Mouse (Mus musculus) cerebellum, adult 11 months (tissue): ENCODE measurements around the gene Ppip5k2.
"Not testable (repeated sequence)": the region's sequence is repeated elsewhere in the genome, so short reads cannot be mapped to it uniquely, and the experiment has no call there.

Source experiments
- DNase-seq: peaks from one replicate; pipeline ENCODE4 v3.0.0; 2022

The Ppip5k2 gene

DNA sequence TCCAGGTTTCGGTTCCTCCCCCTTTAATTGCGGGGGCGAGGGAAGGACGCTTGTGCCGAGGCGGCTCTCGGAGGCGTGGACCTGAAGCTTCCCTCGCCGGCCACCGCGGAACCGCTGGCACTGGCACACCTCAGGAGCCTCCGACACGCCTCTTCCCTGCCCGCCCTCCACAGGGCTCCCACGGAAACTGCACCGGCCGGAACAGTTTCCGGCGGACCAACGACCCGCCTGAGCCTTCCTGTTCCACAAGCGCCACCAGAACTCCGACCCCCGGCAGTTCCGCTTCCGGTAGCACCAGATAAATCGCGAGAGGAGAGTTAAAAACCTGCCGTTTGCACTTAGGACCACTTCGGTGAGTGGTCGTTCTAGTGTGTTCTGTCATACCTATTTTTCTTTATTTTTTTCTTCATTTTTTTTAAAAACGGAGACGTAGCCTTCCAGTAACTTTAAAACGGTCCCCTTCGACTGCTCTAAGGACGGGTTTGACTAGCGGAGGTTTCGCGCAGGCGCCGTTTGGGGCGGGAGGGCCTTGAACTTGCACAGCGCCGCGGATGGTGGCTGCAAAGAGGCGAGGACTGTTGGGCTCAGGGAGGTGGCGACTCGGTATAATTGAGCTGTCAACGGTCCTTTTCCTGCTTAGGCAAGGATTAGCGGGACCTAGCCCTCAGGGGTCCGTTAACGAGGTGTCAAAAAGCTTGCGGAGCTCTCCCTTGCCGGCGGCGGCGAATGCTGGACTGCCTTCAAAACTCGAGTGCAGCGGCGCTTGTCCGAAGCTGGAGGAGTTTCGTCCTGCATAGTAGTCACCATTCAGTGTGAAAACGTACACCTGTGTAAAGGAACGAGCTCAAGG, at the start of gene Ppip5k2, which contains the start of gene Gin1:
Gene Ppip5k2, minus strand, starts transcription at position 508 of the 850 bp plus-strand sequence.
Gene Gin1, plus strand, starts transcription at position 269 of the 850 bp plus-strand sequence.
- DNase-seq = peak; percentile 94

DNA sequence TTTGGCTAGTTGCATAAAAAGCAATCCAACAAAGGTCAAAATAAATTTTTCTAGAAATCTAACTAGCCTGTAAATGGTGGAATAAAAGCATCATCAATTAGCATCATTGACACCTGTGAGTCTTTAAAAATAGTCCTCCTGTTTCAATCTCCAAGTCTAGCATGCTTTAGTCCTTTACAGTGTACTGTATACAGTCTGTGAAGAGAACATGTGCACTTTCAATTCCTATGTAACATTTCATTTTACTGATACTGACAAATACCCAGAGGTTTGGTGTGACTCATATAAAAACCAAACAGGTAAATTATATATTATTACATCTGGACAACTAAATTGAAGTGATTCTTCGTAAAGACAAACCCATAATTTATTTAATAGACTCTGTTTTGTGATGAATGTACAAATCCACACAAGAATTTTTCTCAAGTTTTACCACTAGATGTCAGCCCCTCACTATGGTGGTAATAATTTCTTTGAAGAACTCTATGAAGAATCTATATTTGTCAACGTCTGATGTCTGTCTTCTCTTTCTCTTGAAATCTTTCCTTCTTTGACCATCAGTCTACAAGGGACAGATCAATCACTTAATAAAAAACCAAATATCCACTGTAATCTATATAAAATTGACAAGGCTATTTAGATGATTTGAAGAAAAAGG, 39.2 kb upstream of the Ppip5k2 start:
- no peak for DNase-seq

DNA sequence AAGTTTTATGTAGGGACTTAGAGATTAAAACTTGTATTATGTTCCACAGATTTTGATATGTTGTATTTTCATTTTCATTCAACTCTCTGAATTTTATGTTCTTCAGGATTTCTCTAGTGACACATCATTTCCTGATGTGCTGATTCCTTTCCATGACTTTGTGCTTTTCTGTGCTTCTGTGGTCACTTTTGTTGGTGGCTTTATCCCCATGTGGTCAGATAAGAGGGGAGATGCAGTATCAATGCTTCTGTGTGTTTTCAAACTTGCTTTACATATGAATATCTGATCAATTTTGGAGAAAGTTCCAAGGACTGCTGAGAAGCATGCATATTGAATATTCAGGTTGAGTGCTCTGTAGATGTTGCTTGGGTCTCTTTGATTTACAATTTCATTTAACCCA, 34.3 kb upstream of the Ppip5k2 start:
- DNase-seq = no peak

DNA sequence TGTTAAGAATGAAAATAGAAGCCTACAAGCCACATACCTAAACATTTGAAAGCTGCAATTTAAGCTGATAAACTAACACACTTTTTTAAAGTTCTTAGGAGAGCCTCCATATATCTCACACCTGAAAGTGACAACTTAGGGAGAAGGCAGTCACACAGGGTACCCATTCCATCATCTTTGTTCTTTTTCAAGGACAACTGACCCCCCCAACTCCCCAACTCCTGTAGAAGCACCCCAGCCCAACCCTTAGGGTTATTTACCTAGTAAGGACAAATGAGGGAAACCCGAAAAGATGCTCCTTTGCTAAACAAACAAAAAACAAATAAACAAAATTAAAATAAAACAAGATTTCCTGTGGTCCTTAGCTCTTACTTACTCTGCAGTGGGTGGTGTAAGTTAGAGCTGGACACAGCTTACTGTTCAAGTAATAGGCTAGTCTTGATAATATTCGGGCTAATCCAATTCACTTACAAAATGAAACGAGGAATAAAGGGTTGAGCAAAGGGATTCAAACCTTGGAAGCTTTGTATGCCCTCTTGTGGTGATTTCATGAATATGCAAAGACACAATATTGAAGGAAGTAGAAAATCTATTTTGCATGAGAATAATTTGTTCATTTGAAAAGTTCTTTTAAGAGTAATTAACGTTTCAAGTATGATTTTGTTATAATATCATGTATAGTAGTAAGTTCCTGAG, 32.1 kb upstream of the Ppip5k2 start:
- DNase-seq = no peak

DNA sequence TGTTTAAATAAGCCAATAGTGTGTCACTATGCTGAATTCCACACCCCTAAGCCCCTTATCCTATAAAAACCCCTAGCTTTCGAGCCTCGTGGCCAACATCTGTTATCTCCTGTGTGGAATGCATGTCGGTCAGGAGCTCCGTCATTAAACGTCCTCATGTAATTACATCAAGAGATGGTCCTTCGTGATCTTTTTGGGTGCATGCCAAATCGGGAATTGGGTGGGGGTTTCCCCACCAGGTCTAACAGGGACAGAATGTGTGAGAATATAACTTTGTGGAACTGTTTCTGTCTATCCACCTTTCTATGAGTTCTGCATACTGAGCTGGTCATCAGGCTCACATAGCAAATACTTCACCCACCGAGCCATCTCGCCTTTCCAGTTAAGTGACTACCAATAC, 25.7 kb upstream of the Ppip5k2 start:
- no peak for DNase-seq

DNA sequence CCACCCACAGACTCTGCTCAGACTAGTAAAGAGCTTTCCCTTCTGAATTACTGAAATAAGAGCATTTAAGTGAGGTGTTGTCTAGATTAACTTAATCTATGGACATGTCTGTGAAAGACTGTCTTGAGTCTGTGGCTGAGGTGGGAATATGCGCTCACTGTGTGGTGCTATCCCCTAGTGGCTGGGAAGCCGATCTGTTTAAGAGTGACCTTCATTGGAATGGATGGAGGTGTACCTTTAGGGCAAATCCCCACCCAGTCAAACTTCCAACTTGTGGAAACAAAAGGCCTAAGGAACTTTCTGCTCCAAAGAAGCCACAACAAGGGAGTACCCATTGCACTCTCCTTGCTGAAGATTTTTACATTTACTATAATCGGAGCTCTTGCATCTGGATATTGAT, 23.9 kb upstream of the Ppip5k2 start:
- no peak for DNase-seq

DNA sequence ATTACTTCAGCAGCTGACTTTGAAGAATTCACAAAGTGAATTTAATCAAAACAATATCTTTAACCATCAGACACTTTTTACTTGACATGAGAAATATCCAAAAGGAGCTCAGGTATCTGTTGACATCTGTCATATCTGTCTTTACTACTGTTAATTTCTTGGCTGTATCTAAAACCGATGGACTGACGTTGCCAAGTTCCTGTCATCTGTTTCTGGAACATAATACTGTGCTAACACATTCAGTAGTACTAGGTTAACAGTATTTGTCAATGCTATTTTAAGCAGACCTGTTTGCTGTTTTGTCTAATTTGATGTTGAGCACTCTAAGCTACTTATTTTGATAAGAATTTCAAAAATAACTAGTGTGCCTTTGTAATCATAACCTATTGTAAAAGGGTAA, 18.3 kb upstream of the Ppip5k2 start:
- DNase-seq = no peak

DNA sequence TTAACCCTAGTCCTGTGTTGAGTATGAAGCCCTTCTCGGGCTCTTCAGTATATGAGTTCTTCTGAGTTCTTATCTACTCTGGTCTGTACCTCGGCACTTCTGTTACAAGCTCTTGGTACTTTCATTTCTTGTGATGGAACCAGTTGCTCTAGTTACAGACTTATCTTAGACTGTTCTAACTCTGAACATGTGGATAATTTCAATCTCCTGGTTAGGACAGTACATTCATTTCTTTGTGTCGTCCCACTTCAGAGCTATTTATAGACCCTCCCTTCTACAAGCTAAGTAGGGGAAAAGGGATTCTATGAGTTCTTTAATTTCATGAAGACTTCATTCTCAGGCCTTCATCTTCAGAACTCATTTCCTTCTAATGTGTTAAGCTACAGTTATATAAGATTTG, 17.5 kb upstream of the Ppip5k2 start:
- DNase-seq = no peak

DNA sequence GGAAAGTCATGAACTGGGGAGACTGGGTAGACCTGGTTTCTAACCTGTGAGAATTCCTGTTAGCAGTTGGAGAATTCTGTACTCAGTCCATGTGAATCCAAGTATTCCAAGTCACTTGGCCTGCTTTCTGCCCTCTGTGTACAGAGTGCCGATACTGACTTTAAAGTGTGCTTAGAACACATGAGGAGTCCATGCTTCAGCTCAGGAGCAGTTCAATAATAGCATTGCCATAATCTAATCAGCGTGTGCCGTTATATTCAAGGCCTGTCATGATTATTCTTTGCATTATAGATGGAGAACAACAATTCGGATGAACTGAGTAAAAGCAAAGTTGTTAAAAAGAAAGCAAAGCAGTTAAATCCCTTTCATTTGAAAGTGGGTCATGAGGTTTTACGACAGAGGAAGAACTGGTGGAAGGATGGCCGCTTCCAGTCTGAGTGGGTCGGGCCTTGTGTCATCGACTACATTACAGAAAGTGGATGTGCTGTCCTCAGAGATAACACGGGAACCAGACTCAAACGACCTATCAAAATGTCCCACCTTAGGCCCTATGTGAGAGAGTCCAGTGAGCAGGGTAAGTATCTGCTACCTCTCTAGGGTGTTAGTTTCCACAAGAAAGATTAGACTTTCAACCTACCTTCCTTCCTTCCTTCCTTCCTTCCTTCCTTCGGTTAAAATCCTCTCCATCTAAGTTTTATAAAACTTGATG, 15.6 kb upstream of the Ppip5k2 start:
- DNase-seq = no peak

DNA sequence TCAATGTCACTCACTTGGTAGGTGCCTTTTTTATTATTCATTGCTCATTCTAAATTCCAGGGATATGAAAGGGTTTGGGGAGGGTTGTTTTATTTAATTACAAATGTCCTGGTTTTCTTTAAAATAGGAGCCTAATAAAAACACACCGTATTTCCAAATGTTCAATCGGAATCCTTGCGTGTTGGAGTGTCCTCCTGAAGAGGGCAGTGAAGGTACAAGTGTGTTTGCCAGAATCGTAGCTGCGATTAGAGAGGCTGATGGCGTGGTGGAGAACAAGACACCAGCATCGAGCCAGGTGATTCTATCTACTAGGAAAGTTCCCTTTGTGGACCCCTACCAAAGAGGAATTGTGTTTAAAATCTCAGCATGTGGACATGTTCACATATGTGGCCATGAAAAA, 14.7 kb upstream of the Ppip5k2 start:
- no peak for DNase-seq

DNA sequence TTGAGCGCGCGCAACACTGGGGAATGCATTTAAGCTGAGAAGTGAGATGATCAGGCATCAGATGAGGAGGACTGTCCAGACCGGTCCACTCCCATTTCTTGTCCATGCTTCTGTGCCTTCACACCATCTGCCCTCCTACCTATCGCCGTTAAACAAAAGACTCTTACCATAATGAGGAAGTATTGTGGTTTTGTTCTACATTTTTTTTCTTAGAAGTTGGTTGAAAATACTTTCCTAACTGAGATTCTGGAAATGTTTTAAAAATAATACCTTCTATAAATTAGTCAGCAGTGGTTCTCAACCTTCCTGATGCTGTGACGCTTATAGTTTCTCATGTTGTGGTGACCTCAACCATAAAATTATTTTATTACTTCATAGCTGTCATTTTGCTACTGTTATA, 11.5 kb upstream of the Ppip5k2 start:
- no peak for DNase-seq

DNA sequence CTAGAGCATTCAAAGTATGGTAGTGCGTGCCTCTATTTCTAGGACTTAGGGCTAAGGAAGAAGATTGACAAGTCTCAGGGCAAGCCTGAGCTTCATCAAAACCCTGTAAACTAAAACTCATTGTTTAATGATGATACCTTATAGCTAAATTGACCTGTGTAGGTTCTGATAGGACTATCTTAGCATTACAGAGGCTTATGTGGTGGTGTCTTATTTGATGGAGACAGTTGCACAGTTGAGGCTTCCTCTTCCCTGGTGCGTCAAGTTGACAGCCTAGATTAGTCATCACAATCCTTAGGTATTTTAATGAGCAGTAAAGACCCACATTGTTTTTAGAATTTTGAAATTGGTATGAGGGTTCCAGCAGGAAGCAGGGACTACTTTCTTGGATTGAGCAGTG, 3.8 kb upstream of the Ppip5k2 start:
- DNase-seq = no peak

DNA sequence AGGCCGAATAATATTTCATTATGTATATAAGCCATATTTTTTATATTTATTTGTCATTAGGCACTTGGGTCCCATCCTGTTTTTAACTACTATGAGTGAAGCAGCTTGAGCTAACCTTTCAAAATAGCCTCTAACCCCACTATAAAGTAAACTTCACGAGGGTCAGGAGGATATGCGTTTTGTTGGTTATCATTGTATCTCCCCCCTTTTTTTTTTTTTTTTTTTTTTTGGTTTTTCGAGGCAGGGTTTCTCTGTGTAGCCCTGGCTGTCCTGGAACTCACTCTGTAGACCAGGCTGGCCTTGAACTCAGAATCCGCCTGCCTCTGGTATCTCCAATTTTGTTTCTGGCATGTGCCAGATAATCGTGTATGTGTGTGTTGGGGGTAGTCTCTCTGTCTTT, 3.2 kb upstream of the Ppip5k2 start:
- no peak for DNase-seq

DNA sequence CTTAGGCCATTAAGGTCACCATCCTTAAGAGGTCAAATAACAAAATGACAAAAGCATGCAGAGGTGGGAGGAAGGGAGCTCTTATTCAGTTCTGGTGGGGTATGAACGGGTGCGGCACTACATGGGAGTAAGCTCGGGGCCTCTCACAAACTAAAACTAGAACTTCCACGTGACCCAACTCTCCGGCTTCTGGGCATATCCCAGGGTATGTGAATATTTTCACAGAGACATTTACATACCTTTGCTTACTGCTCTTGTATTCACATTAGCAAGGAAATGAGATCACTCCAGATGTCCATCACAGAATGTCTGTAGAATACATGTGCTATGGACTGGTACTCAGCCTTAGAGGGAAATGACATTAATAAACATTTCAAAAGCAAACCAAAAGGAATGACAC, 1.5 kb upstream of the Ppip5k2 start:
- DNase-seq = no peak

DNA sequence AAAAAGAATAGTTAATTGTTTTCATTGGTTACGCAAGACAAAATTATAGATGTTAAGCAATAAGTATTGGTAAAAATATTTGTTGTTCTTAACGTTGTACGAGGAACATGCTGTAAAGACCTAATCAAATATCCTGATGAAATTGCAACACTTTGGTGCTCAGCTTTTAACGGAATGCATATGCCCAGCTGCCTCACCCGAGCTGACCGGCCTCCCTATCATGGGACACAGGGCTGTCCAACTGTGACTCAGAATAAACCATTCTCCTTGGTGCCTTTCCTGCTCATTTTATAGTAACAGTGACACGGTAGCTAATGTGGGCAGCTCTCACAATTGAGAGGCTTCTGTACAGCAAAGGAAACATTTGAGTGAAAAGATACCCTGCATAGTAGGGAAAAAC, 907 bp upstream of the Ppip5k2 start:
- DNase-seq = no peak

DNA sequence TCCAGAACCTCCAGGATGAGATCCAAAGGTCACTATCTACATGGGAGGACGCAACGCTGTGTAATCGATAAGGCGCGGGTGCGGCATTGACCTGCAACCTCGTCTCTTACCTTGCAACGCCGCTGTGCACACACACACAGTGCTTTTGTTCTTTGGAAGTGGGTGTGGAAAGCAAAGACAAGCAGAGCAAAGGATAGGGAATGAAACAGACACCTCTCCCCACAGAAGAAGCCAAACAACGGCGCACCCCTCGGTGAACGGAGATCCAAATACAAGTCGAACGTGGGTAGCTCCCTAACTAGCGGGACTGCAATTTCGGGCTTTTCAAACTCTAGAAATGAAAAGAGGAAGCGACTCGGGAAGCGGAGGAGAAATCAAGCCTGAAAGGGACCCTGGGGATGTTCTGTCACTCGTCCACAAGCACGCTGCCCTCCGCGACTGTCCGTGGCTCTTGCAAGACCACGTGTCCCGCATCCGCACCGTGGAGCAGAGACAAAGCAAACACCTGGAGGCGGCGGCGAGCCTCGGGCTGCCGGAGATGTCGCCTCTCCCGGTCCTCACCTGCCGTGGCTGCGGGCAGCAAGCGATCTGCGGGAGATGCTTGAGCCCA, 812 bp downstream of the Ppip5k2 start:
- DNase-seq = peak; percentile 29

DNA sequence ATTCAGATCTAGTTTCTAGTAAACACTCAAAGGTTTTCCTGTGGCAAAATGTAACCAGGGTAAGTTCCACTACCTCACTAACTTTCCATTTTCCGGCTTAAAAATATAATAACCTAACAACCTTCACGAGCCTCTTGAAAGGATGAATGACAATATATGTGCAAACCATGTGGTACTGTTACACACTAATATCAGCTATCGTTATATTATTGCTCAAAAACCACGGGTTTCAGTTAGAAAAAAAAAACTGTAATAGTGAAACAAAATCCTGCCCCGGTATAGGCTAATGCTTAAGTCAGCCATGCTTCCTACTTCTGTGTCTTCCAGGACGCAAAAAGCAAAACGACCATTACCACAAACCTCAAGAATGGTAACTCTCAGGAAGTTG, 1.3 kb downstream of the Ppip5k2 start:
- no peak for DNase-seq

DNA sequence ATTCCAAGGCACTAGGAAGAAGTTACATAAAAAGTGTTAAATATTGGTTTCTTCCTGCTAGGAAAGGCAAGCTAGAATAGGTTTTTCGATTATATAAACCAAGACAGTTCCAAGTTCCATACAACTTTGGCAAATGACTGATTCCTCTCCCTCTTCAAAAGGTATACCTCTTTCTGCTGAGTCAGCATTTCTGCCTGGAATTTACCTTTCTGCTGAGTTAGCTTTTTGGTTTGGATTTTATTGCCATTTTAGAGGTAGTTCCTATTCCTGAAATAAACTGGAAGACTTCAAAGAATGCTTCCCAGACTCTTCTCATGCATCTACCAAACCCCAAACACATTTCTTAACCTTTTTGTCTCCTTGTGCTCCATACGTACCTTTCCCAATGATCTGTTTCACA, 2.1 kb downstream of the Ppip5k2 start:
- no peak for DNase-seq

DNA sequence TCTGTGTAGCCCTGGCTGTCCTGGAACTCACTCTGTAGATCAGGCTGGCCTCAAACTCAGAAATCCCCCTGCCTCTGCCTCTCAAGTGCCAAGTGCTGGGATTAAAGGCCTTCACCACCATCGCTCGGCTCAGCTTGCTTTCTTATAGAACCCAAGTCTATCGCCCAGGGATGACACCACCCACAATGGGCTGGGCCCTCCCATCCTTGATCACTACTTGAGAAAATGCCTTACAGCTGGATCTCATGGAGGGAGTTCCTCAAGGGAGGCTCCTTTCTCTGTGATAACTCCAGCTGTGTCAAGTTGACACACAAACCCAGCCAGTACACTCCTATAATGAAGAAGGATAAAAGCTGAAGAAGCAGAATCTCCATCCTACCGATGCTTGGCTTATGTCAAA, 4.5 kb downstream of the Ppip5k2 start:
- not testable (repeated sequence) for DNase-seq

DNA sequence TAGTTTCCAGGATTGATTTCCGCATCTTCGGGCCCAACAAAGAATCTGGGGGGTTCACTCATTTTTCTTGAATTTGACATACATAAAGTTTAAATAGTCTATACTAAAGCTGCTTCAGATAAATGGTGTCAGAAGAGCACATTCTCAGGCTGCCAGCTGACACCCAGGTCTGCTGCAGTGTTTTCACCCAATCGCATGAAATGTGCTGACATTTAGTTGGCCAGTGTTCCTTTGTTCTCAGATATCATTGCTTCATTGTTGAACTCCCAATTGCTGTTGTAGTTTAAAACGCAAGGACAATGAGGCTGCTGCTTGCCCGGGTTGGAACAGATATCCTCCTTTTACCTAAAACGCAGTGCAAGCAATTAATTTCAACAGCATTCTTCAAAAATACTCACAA, 8.7 kb downstream of the Ppip5k2 start:
- DNase-seq = no peak

DNA sequence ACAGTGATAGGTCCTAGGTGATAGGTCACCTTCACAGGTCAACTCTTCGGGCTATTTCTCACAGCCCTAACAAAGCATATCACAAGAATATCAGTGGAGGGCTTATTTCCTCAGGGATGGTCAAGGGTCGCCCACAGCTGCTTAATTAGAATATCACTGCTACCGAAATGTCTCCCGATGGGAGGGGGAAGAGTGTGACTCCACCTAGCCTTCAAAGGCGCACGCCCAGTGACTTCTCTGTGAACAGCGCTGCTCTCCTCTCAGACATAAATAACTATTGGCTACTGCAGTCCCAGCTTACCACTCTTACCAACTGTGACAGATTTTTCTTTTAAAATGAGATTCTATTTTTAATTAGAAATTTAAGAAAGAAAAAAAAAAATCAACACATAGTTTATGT, 9.6 kb downstream of the Ppip5k2 start:
- DNase-seq = no peak

DNA sequence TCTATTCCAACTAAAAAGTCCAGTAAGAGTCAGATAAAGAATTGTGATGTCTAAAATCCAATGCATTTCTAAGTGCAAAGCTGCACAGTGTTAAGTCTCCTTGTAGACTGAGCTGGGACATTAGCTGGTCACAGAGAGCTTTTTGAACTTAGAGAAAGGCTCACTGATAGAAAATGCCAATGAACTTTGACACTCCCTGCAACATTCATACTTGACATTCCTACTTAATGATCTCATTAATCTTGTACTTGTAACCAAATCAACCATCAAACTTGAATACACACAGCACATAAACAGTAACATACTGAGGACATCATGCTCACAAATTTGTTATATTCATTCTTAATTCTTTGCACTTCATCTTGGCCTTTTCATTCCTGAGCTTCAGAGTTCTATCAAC, 10.4 kb downstream of the Ppip5k2 start:
- DNase-seq = no peak

DNA sequence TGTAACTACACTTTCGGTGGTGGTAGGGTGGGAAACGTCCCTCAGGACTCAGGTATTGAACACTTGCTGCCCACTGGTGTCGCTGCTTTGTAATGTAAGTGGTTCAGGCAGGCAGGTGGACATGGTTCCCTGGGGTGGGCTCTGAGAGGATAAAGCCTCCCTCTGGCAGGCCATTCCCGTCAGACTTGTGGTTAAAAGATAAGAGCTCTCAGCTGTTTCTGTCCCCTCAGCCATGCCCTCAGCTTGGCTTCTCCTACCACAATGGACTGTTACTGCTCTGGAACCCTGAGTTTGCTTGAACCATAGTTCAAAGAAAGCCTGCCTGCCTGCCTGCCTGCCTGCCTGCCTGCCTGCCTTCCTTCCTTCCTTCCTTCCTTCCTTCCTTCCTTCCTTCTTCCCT, 15.8 kb downstream of the Ppip5k2 start:
- DNase-seq = no peak
